Mouse (Mus musculus) adrenal gland, postnatal 0 days (tissue): ENCODE data around the gene Cyp2j13. TPM values are rescaled to one million over a fixed set of nuclear protein-coding genes. Genes with fewer than 3 reads are reported as not detected.

Experiments used
- polyA plus RNA-seq: library from polyadenylated mRNA; unstranded; fragments of >200 nt; fragmentation: Nextera tagmentation; extraction: Ambion mirVana; gene quantifications from 2 replicates; pipeline ENCODE4 v1.2.1, GENCODE M21; 2015

The Cyp2j13 gene
- not detected in 2 replicates for polyA plus RNA-seq

DNA sequence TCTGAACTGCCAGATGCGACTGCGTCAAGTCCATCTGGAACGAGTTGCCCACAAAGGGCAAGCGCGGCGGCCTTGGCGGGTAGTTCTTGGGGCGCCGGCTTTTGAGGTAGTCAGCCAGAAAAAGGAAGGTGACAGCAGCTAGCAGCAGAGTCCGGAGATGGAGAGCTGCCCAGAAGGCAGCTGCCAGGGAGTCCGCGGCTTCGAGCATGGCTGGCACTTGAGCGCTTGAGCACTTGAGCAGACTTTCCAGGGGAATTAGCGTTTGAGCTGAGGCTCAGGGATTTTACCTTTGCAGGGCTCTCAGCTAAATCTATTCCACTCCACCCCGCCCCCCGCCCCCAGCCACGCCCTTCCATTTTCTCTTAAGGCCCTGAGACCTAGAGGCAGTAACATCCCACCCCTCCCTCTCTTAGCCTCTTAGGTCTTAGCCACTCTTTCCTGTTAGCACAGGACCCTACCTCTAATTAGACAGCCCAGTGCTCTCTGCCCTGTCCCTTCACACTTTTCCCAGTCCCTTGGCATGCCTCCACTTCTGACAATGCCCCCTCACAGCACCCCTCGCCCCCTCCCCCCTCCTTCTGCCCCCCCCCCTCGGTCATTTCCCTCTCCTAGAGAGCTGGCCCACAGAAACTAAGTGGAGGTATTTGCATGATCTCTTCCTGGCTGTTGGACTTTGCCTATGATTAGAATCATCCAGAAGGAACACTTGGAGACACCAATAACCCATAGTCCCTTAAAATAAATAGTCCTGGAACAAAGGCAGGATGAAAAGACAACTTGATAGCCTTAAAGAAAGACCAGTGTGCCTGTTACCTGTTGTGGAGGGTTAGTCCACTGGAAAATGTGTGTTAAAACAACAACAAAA, at the start of gene Cyp2j13:
Gene Cyp2j13, minus strand, starts transcription at position 286 of the 865 bp plus-strand sequence.

Other genes starting within 250 kb of the Cyp2j13 start
- 6.2 and 7.6 TPM in 2 replicates for gene Hook1, start 110.3 kb downstream of the Cyp2j13 start, polyA plus RNA-seq
- gene Cyp2j12, start 63.6 kb upstream of the Cyp2j13 start, polyA plus RNA-seq, result 0.16 and 0.23 TPM in 2 replicates
- gene Cyp2j7, start 159.1 kb upstream of the Cyp2j13 start, polyA plus RNA-seq, result 0.08 TPM in 1 of 2 replicates, not detected in the other